Mouse (Mus musculus): ENCODE measurements around the gene Hoxd4. TPM values are rescaled to one million over a fixed set of nuclear protein-coding genes. Genes with fewer than 3 reads are reported as not detected.

The Hoxd4 gene
- not detected for polyA plus RNA-seq (2015; fragmentation: Illumina TruSeq; extraction: RNeasy Lipid Tissue Mini Kit (QIAGEN cat#74804); ENCODE audit: low read depth, low replicate concordance)

GRCm38 (mm10) chr2:74711721-74712621 is at the start of gene Hoxd4, which contains the start of gene Hoxd3:
TSS of gene Hoxd4 (plus strand) at chr2:74711929.
TSS of gene Hoxd3 (plus strand) at chr2:74711927.

GRCm38 (mm10) chr2:74667842-74668357 is 43.8 kb upstream of the Hoxd4 start, which contains the start of gene Hoxd13:
TSS of gene Hoxd13 (plus strand) at chr2:74668310.

GRCm38 (mm10) chr2:74674881-74675665 is 36.7 kb upstream of the Hoxd4 start, which contains the start of gene Hoxd12:
TSS of gene Hoxd12 (plus strand) at chr2:74675013.

GRCm38 (mm10) chr2:74678891-74679595 is 32.7 kb upstream of the Hoxd4 start, which contains the start of gene Hoxd11:
TSS of gene Hoxd11 (plus strand) at chr2:74679557.

GRCm38 (mm10) chr2:74691022-74691951 is 20.4 kb upstream of the Hoxd4 start, which contains the start of gene Hoxd10:
TSS of gene Hoxd10 (plus strand) at chr2:74691924.

GRCm38 (mm10) chr2:74697567-74698121 is 14.1 kb upstream of the Hoxd4 start, which contains the start of gene Hoxd9:
TSS of gene Hoxd9 (plus strand) at chr2:74697727.

GRCm38 (mm10) chr2:74704393-74704998 is 7.2 kb upstream of the Hoxd4 start, which contains the start of gene Hoxd8:
TSS of gene Hoxd8 (plus strand) at chr2:74704615.

GRCm38 (mm10) chr2:74726551-74726950 is 14.8 kb downstream of the Hoxd4 start, which contains the start of gene Gm28230:
TSS of gene Gm28230 (plus strand) at chr2:74726728.

GRCm38 (mm10) chr2:74762522-74763244 is 51.0 kb downstream of the Hoxd4 start, which contains the start of gene Hoxd1:
TSS of gene Hoxd1 (plus strand) at chr2:74762980.

Other genes starting within 250 kb of the Hoxd4 start
- gene Lnpk, start 132.5 kb upstream of the Hoxd4 start, polyA plus RNA-seq (2015; fragmentation: Illumina TruSeq; extraction: RNeasy Lipid Tissue Mini Kit (QIAGEN cat#74804); ENCODE audit: low read depth, low replicate concordance): 43.4 TPM
- gene Evx2, start 52.4 kb upstream of the Hoxd4 start, polyA plus RNA-seq (2015; fragmentation: Illumina TruSeq; extraction: RNeasy Lipid Tissue Mini Kit (QIAGEN cat#74804); ENCODE audit: low read depth, low replicate concordance): 0.24 TPM
- gene Hoxd13, start 43.6 kb upstream of the Hoxd4 start, polyA plus RNA-seq (2015; fragmentation: Illumina TruSeq; extraction: RNeasy Lipid Tissue Mini Kit (QIAGEN cat#74804); ENCODE audit: low read depth, low replicate concordance): not detected
- gene Hoxd12, start 36.9 kb upstream of the Hoxd4 start, polyA plus RNA-seq (2015; fragmentation: Illumina TruSeq; extraction: RNeasy Lipid Tissue Mini Kit (QIAGEN cat#74804); ENCODE audit: low read depth, low replicate concordance): not detected
- gene Hoxd11, start 32.4 kb upstream of the Hoxd4 start, polyA plus RNA-seq (2015; fragmentation: Illumina TruSeq; extraction: RNeasy Lipid Tissue Mini Kit (QIAGEN cat#74804); ENCODE audit: low read depth, low replicate concordance): not detected
- gene Hoxd10, start 20.0 kb upstream of the Hoxd4 start, polyA plus RNA-seq (2015; fragmentation: Illumina TruSeq; extraction: RNeasy Lipid Tissue Mini Kit (QIAGEN cat#74804); ENCODE audit: low read depth, low replicate concordance): not detected
- gene Hoxd9, start 14.2 kb upstream of the Hoxd4 start, polyA plus RNA-seq (2015; fragmentation: Illumina TruSeq; extraction: RNeasy Lipid Tissue Mini Kit (QIAGEN cat#74804); ENCODE audit: low read depth, low replicate concordance): not detected
- gene Hoxd8, start 7.3 kb upstream of the Hoxd4 start, polyA plus RNA-seq (2015; fragmentation: Illumina TruSeq; extraction: RNeasy Lipid Tissue Mini Kit (QIAGEN cat#74804); ENCODE audit: low read depth, low replicate concordance): not detected
- gene Hoxd3, start within 50 bp of the Hoxd4 start, polyA plus RNA-seq (2015; fragmentation: Illumina TruSeq; extraction: RNeasy Lipid Tissue Mini Kit (QIAGEN cat#74804); ENCODE audit: low read depth, low replicate concordance): not detected
- gene Gm28230, start 14.8 kb downstream of the Hoxd4 start, polyA plus RNA-seq (2015; fragmentation: Illumina TruSeq; extraction: RNeasy Lipid Tissue Mini Kit (QIAGEN cat#74804); ENCODE audit: low read depth, low replicate concordance): not detected
- gene Hoxd1, start 51.1 kb downstream of the Hoxd4 start, polyA plus RNA-seq (2015; fragmentation: Illumina TruSeq; extraction: RNeasy Lipid Tissue Mini Kit (QIAGEN cat#74804); ENCODE audit: low read depth, low replicate concordance): not detected
- gene Mtx2, start 113.9 kb downstream of the Hoxd4 start, polyA plus RNA-seq (2015; fragmentation: Illumina TruSeq; extraction: RNeasy Lipid Tissue Mini Kit (QIAGEN cat#74804); ENCODE audit: low read depth, low replicate concordance): 60.9 TPM